Mouse (Mus musculus) urinary bladder, postnatal 10 days (tissue): ENCODE results near the gene Gm7579.
"Not testable (repeated sequence)": the region's sequence is repeated elsewhere in the genome, so short reads cannot be mapped to it uniquely, and the experiment has no call there.

ENCODE experiments used
- DNase-seq: peaks from one replicate; pipeline ENCODE4 v3.0.0; 2022; ENCODE audit warnings: low spot score

Gene Gm7579

GRCm38 (mm10) chr7:142211559-142211958 is at the start of gene Gm7579:
Gene Gm7579 (plus strand): TSS chr7:142211859.
- no peak for DNase-seq

DNA sequence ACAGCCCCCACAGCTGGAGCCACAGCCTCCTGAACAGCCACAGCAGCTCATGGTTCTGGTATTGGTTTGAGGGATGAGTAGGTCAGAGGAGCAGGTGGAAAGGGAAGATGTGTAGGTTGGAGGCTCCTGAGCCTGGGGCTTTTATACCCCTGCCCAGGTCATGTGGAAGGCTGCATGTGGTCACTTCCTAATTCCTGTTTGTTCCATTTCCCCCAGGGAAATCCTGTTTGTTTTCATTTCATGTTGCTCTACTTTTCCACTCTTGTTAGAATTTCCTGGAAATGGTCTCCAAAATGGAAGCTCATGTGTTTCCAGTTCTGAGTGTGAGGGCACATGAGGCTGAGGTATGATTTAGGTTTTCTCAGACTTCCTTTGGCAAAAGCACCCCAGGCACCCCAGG is 46.0 kb upstream of the Gm7579 start, which contains the start of gene Gm4553:
Gm4553 (minus strand) TSS at position 101 of the 400 bp plus-strand sequence.
- DNase-seq: not testable (repeated sequence)

- no peak for DNase-seq
These were observed 41.8 kb upstream of the Gm7579 start for GRCm38 (mm10) chr7:142169836-142170235.

DNA sequence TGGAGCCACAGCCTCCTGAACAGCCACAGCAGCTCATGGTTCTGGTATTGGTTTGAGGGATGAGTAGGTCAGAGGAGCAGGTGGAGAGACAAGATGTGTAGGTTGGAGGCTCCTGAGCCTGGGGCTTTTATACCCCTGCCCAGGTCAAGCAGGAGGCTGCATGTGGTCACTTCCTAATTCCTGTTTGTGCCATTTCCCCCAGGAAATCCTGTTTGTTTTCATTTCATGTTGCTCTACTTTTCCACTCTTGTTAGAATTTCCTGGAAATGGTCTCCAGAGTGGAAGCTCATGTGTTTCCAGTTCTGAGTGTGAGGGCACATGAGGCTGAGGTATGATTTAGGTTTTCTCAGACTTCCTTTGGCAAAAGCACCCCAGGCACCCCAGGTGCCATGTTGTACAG is 35.8 kb upstream of the Gm7579 start, which contains the start of gene Krtap5-2:
Krtap5-2 (minus strand) TSS at position 101 of the 400 bp plus-strand sequence.
- DNase-seq: not testable (repeated sequence)

DNA sequence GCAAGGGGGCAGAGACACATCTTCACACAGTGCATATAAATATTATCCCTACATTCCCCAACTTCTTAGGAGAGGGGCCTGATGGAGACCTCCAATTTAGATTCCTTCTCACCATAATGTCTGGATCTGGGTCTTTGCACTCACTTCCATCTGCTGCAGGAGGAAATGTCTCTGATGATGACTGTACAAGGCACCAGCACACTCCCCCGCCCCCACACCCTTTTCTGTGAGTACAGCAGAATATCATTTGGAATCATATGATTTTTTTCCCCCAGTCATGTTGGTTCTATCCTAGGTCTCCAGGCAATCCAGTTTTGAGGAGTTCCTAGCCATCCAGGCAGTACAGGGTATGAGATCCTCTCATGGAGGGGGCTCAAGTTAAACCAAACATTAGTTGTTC is 33.0 kb upstream of the Gm7579 start:
- DNase-seq: no peak

- no peak for DNase-seq
These were observed 30.6 kb upstream of the Gm7579 start for GRCm38 (mm10) chr7:142181021-142181420.

GRCm38 (mm10) chr7:142188156-142188555 is 23.5 kb upstream of the Gm7579 start:
- DNase-seq: no peak

DNA sequence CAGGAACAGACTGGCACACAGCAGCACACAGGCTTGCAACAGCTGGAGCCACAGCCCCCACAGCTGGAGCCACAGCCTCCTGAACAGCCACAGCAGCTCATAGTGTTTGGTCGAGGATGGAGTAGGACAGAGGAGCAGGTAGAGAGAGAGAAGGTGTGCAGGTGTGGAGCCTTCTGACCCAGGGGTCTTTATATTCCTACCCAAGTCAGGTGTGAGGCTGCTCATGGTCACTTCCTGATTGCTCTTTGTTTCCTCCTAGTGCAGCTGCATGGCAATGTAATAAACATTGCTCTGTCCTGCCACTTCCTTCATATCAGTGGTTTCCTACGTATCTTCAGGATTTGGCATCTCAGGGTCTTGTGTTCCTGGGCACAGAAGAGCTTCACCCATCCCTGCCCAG is 21.4 kb upstream of the Gm7579 start, which contains the start of gene Gm10153:
Gm10153 (minus strand) TSS at position 101 of the 400 bp plus-strand sequence.
- no peak for DNase-seq

DNA sequence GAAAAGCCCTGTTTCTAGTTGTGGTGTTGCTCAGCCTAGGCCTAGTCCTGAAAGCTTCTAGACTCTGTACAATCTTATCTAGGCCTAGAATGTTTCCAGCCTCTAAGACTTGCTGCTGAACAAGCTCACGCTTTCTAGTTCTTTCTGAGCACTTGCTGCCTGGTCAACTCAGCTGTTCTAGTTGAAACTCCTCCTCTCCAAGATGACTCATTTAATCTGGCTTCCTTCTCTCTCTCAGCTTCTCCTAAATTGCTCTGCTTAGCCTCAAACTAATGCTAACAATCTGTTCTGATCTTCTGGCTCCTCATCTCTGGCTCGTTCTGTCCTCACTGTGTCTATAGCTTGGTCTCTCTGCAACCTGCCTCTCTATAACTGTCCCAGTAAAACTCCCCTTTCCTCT is 12.9 kb upstream of the Gm7579 start:
- no peak for DNase-seq

DNA sequence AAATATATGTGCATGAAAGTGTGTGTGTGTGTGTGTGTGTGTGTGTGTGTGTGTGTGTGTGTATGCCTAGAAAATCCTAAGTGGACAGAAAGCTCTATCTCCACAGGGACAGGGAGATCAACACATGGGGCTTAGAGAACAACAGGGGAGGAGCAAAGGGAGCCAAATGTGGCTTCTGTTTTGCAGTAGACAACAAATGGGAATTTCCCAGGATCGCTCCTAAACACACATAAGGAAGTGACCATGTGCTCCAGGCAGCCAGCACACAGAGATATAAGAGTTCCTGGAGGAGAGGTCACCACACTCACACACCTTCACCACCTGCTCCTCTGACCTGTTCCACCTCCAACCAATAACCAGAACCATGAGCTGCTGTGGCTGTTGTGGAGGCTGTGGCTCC is 10.6 kb upstream of the Gm7579 start, which contains the start of gene Krtap5-3:
Krtap5-3 (plus strand) TSS at position 301 of the 400 bp plus-strand sequence.
- DNase-seq: no peak

GRCm38 (mm10) chr7:142205488-142205887 is 6.2 kb upstream of the Gm7579 start:
- no peak for DNase-seq

DNA sequence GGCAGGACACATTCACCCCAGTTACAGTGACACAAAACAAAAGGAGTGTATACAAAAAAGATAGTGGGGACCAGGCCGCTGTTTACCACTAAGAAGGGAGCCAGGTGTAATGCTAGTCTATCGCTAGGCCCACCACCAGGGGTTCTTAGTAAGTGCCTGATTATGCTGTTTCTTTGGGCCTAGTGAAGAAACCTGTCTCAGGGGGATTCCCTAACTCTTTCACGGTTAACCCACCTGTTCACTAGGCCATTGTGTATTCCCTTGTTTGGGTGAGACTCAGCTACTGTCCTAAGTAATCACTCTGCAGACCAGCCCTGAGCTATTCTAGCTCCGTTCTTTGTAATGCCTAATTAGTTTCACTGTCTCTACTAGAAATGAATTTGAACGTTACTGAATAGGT is 4.8 kb upstream of the Gm7579 start:
- not testable (repeated sequence) for DNase-seq

GRCm38 (mm10) chr7:142212136-142212535 is 477 bp downstream of the Gm7579 start:
- not testable (repeated sequence) for DNase-seq

DNA sequence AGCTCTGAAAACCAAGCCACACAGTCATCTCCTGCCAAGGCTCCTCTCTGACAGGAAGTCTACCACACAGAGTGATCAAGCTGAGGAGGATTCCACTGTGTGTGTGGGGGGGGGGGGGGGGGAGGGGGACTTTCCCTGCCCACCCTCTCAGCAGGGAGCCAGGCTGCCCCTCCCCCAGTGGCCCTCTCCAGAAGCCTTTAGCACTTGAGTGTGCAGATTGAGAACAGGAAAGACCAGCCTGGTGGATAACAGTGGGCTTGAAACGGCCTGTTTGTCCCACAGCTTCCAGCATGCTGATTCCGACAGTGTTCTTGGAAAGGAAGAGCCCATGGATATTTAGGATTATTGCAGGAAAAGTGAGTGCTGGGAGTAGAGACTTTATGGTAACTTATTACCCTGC is 12.9 kb downstream of the Gm7579 start:
- no peak for DNase-seq

DNA sequence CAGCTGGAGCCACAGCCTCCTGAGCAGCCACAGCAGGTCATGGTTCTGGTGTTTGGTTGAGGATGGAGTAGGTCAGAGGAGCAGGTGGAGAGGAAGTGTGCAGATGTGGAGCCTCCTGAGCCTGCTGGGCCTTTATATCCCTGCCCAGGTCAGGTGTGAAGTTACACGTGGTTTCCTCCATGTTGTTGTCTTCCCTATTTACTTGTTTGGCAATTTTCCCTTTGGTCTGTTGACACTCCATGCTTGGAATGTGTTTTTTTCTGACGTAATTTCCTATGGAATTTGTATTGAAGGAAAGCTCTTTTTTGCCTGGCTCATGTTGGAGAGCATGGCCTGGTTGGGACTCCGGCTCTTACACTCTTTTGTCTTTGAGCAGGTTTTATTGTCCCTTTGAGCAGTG is 18.2 kb downstream of the Gm7579 start, which contains the start of gene Krtap5-5:
Krtap5-5 (minus strand) TSS at position 101 of the 400 bp plus-strand sequence.
- DNase-seq: not testable (repeated sequence)

DNA sequence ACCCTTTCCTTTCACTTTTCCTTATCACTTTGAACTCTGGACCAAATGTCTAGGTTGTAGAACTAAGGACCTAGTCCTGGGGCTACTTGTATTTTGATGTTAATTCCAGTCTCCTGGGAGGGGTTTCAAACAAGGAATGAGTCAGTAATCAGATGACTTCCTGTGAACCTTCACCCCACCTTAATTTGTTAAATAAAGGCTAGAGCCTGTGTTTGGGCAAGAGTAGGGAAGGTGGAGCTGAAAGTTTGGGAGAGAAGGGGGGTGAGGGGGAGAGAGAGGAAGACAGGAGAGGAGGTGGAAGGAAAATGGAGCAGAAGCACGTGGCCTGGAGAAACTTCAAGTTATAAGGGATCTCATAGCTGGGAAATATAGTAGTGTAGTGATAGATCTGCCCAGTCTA is 19.9 kb downstream of the Gm7579 start:
- no peak for DNase-seq

GRCm38 (mm10) chr7:142240978-142241377 is 29.3 kb downstream of the Gm7579 start, which contains the start of gene Gm40460:
Gene Gm40460 (minus strand): TSS chr7:142241078.
- no peak for DNase-seq

DNA sequence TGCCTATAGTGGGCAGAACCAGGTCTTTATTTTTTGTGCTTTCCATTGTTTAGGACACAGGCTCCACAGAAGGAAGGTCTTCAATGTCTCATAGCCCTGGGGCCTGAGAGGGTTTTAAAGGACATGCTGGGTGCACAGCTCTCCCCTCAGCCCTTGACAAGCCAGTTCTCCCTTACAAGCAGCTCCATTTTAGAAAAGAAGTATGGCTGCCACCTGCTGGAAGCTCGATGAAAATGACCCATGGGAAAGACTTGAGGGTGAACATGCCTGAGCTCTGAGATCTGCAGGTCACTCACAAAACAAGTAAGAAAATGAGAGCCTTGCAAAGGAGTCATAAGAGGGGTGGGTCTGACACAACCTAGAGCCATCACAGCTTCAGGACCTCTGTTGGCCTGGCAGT is 38.2 kb downstream of the Gm7579 start:
- no peak for DNase-seq

- DNase-seq: no peak
These were observed 43.9 kb downstream of the Gm7579 start for GRCm38 (mm10) chr7:142255517-142255916.

DNA sequence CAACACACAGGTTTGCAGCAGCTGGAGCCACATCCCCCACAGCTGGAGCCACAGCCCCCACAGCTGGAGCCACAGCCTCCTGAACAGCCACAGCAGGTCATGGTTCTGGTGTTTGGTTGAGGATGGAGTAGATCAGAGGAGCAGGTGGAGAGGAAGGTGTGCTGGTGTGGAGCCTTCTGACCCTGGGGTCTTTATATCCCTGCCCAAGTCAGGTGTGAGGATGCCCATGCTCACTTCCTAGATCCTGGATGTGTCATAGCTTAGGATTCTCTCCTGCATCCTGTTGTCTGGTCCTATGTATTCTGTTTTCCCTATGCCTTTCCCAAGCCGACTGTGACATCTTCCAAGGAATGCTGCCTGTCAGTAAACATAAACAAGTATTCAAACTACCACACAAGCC is 46.6 kb downstream of the Gm7579 start, which contains the start of gene Gm2431:
Gm2431 (minus strand) TSS at position 101 of the 400 bp plus-strand sequence.
- DNase-seq: not testable (repeated sequence)
